Mouse (Mus musculus) monocyte, adult 2 months (primary cell): Measurements from ENCODE around the gene Ube4b.
A peak's percentile ranks its signal among the peaks of the same experiment; 100 is the strongest.

Experiments
- DNase-seq, 2 experiments: peaks; one replicate each; pipeline ENCODE4 v3.0.0; 2022; ENCODE audit warnings: low spot score in 2 of 2, low read depth in 1 of 2

The Ube4b gene

DNA sequence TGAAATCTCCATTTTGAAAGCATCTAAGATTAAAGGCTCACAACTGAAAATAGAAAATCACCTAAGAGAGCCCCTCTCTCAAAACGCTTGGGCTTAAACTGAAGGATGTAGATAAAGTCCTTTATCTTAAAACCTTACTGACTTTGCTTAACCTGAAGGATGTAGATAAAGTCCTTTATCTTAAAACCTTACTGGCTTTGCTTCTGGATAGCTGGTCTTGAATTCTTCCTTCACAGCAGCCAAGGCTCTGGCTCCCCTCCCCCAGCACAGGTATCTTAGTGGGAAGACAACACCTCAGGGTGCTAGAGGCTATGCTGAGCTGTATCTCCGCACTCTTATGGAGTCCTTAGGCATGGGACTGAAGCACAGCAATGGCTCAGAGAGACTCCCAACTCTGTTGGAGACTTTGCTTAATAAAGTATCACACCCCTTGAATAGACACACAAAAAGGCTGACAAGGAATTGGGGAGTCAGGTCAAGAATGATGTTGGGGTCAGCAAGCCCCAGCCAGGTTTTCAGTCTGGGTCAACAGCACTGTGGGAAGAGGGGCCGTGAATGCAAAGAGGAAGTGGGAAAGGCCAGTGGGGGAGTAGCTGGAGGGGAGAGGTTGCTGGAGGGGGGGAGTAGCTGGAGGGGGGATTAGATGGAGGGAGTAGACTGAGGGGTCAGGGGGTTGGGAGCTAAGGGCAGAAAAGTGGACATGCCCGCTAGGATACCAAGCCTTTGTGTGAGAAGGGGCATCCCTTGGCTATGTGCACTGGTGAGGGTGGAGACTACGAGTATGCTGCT is 86.9 kb downstream of the Ube4b start:
- no peak for DNase-seq

GRCm38 (mm10) chr4:149338137-149338536 is 88.4 kb downstream of the Ube4b start:
- DNase-seq = no peak

DNA sequence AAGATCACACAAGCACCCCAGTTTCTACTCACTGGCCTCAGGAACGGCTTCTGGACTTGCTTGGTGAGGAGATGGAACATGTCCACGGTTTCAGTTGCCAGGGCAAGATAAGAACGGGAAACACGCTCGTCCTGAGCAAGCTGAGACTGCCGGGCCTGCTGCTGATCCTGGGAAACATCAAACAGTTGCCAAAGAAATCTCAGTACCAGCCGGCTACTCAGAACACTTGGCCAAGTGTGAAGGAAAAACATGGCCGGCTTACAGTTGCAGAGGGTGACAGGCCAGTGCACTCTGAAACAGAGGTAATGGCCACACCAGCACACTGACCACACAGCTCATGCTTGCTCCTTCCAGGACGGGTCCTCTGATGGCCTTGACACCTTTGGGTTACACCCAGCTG is 89.2 kb downstream of the Ube4b start:
- no peak for DNase-seq

DNA sequence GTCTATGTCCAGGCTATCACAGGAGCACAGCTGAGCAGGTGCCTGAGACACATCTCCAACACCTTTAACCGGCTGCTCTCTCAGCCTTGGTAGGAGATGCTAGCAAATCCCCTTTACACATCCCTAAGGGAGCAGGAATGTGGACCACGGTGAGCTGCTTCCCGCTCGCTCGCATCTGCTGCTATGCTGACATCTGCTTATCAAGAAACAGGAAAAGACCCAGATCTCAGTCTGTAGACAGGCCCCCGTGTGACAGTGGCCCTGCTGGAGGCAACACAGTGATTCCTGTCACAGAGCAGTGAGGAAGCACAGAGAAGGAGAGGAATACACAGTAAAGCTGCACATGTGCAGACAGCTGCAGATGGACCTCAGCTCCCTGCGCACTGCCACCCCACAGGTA is 90.2 kb downstream of the Ube4b start:
- no peak for DNase-seq

GRCm38 (mm10) chr4:149334881-149335280 is 91.7 kb downstream of the Ube4b start:
- no peak for DNase-seq

DNA sequence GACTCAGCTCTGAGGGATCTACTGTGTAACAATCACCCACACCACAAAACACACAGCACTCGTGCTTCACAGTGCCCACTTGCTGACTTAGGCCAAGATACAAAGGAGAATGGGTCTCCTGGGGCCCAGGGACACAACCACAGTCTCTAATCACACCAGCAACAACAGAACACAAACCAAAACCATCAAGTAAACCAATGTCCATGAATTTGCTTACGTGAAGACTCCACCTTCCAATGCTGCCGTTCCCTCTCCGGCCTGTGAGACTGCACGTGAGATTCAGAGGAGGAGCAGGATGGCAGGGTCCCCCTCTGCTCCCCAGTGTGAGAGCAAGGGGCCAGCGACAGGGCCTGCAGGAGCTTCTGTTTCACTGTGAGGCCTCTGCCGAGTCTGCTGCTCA is 93.8 kb downstream of the Ube4b start:
- DNase-seq = no peak

DNA sequence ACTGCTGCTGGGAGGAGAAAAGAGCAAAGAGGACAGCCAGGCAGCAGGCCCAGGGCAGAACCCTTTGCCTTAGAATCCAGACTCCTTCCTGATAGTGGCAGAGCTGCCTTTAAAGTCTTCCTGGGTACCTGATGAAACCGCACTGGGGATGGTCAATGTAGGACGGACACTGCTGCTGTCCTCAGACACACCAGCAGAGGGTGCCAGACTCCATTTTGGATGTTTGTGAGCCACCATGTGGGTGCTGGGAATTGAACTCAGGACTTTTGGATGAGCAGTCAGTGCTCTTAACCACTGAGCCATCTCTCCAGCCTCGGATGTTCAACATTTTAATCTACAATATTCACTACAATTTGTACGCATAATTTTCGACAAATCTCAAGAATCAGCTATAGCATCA is 96.1 kb downstream of the Ube4b start:
- no peak for DNase-seq

DNA sequence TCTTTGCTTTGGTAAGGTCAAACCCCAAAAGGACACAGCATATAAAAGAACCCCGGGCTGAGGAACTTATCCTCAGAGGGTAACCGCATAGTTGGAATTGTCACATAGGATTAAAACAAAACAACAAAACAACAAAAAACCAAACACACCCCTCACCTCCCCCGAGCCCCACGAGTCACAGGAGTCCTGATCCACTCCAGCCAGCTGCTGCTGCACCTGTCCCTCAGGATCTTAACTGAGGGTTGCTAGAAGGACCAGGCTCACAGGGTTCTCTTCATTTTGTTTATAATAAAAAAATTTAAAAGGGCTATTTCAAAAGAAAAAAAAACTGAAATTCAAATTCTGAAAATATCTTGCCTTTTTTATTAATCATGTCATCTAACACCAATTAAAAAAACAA is 97.8 kb downstream of the Ube4b start:
- DNase-seq = no peak

GRCm38 (mm10) chr4:149327281-149327680 is 99.3 kb downstream of the Ube4b start:
- no peak for DNase-seq

- DNase-seq = no peak
Observed at GRCm38 (mm10) chr4:149325411-149326162, 101.0 kb downstream of the Ube4b start.

- DNase-seq = no peak
Observed at GRCm38 (mm10) chr4:149323730-149324129, 102.8 kb downstream of the Ube4b start.

GRCm38 (mm10) chr4:149322718-149323117 is 103.8 kb downstream of the Ube4b start:
- DNase-seq = no peak

DNA sequence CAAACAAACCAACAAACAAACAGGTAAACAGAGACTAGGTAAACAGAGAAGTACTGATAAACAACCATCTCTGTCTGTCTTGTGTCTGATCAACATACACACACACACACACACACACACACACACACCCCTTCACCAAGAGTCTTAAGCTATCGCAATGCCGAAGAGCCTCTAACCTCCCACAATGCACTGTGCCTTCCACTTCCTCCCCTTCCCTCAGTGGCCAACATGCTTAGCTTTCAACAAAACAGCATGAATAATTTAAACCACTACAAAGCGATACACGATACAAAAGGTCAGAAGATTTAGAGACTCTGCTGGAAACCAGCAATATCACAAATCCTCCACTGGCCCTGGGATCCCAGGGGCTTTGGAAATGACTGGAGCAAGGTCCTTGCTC is 104.3 kb downstream of the Ube4b start:
- no peak for DNase-seq

DNA sequence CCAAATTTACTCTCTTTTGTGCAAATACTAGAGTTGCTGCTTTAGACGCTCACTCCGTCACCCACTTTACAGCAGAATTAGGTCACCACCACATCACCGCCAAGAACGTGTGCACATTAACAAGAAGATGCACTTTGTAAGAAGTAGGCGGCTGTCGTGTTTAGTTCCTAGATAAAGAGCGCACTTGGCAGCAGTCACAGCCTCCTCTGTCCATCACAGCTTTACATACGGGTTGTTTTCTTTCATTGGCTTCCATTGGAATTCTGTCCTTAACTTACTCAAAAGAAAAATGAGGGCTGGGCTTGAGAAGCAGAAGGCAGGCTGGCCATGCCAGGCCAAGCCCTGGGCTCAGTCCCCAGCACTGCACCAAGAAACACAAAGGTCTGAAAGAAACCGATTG is 107.5 kb downstream of the Ube4b start:
- no peak for DNase-seq

DNA sequence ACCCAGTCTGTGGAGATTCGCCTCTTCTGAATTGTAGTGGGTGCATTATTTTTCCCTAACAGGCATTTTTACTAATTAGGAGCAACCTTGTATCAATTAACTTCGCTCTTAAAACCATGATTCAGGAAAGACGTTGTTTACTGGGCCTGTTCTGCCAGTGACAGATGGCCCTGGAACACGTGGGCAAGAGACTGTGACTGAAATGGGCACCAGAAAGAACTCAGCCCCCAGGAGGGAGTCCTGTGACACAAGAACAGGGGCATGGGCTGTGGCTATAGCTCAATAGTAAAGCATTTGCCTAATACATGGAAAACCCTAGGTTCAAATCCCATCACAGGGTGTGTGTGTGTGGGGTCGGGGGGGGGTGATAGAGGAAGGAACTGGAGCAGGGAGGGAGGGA is 109.2 kb downstream of the Ube4b start:
- no peak for DNase-seq

DNA sequence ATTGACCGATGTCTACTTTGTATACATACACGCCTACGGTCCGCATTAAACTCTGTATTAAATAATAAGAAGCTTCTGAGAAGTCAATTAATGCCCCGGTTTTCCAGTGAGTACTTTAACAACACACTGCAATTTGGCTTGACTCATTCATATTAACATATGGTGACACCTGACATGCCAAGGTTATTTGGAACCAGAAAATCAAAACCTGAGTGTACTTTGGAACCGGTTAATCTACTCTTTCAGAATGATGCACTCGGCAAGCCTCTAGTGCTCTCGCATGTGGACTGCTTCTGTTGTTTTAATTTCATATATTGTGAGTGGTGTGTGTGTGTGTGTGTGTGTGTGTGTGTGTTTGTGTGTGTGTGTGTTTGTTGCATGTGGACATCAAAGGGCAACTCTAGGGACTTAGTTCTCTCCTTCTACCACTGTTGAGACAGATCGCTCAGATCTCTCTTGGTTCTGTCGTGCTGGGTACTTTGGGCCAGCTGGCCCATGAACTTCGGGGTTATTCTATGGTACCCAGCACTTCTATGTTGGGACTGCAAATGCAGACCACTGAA is 112.2 kb downstream of the Ube4b start:
- DNase-seq = no peak

- no peak for DNase-seq
Observed at GRCm38 (mm10) chr4:149313558-149314253, 112.8 kb downstream of the Ube4b start.

GRCm38 (mm10) chr4:149311996-149312395 is 114.6 kb downstream of the Ube4b start:
- DNase-seq = no peak

- DNase-seq = no peak
Observed at GRCm38 (mm10) chr4:149308491-149308820, 118.1 kb downstream of the Ube4b start.

- DNase-seq = peak; percentile 90 to 97
Observed at GRCm38 (mm10) chr4:149307596-149308490, 118.7 kb downstream of the Ube4b start, which contains the start of gene Kif1b. Kif1b (minus strand) TSS chr4:149307693.
